Mouse (Mus musculus) heart, embryonic 15.5 days (tissue): ENCODE results near the gene Tgfbi. TPM values are rescaled to one million over a fixed set of nuclear protein-coding genes. Genes with fewer than 3 reads are reported as not detected.

ENCODE experiments used
- polyA plus RNA-seq: library from polyadenylated mRNA; unstranded; fragments of >200 nt; fragmentation: Nextera tagmentation; extraction: Ambion mirVana; gene quantifications from 2 replicates; pipeline ENCODE4 v1.2.1, GENCODE M21; 2015

Gene Tgfbi
- polyA plus RNA-seq, 1 experiment from 2014 or later, result 36.9 TPM

Other genes with a start within 250 kb of the Tgfbi start
- not detected in 2 replicates for gene Gm3045, start 182.9 kb upstream of the Tgfbi start, polyA plus RNA-seq
- gene Slc25a48, start 171.2 kb upstream of the Tgfbi start, polyA plus RNA-seq, result 0.04 and 0.05 TPM in 2 replicates
- not detected in 2 replicates for gene Il9, start 127.3 kb upstream of the Tgfbi start, polyA plus RNA-seq
- gene Fbxl21, start 87.1 kb upstream of the Tgfbi start, polyA plus RNA-seq, result 0.92 and 0.99 TPM in 2 replicates
- not detected in 2 replicates for gene Lect2, start 61.0 kb upstream of the Tgfbi start, polyA plus RNA-seq
- 14.7 and 17.5 TPM in 2 replicates for gene Smad5, start 93.5 kb downstream of the Tgfbi start, polyA plus RNA-seq
- 0.24 TPM in 1 of 2 replicates, not detected in the other for gene Gm45623, start 144.3 kb downstream of the Tgfbi start, polyA plus RNA-seq